Mouse (Mus musculus) spleen, postnatal 14 days (tissue): ENCODE results near the gene Cdk6.

Experiments used
- DNase-seq, 2 experiments: peaks; one replicate each; pipeline ENCODE4 v3.0.0; 2021 to 2022; ENCODE audit warnings: low spot score in 2 of 2

Cdk6 gene

GRCm38 (mm10) chr5:3483054-3483722 lies 141.9 kb downstream of the Cdk6 start:
- no peak for DNase-seq

- no peak for DNase-seq
Observed at GRCm38 (mm10) chr5:3486579-3487282, 145.4 kb downstream of the Cdk6 start.

- DNase-seq = no peak
Observed at GRCm38 (mm10) chr5:3488146-3488774, 147.0 kb downstream of the Cdk6 start.

DNA sequence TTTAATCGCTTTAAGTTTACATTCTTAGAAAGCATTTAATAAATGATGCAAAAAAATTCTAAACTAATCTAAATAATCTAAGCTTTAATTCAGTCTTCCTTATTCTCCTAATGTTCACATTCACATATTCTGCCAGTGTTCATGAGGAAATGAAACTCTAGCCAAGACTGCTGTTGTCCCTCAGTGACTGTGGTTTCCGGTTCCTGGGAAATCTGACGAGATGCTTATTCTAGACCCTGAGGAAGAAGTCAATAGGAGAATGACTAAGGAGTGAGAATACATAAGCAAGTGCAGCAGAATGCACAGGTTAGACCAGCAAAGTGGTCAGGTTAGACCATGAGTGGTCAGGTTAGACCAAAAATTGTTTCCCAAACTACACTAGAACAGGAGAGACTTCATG lies 149.1 kb downstream of the Cdk6 start:
- DNase-seq = no peak

DNA sequence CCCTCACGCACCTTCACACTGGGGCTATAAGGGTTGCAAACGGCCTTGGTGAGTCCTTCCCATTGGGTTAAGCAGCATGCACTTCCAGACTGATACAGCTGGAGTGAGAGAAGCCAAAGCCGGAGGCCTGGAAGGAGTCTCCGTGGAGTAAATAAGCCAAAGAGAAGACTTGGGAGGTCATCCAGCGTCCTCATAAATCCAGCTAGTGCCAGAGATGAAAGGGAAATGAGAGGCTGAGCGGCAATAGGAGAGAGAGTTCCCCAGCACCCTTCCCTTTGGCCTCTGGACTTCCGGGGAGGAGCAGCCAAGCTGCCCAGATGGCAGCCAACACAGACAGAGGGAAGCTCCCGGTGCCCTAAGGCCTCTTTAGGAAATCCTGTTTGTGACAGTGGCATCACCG lies 149.8 kb downstream of the Cdk6 start:
- DNase-seq = no peak

DNA sequence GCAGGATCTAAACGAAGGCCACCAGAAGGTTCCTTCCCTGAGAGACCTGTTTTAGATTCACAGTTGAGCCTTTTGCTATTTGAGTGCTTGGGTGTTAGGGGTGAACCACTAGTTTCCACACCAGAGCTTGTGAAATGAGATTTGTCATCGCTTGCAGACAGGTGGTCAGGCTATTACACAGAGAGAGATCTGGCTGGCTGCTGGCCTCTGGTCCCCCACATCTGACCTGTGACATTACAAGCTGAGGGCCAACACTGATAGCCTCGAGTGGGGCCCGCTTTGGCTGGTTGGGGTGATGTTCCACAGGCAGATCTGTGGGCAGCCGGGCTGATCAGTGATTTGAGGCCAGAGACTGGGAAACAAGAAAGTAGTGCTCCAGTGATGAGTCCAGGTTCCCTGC lies 150.6 kb downstream of the Cdk6 start:
- no peak for DNase-seq

GRCm38 (mm10) chr5:3492776-3493636 lies 151.7 kb downstream of the Cdk6 start:
- DNase-seq = no peak

DNA sequence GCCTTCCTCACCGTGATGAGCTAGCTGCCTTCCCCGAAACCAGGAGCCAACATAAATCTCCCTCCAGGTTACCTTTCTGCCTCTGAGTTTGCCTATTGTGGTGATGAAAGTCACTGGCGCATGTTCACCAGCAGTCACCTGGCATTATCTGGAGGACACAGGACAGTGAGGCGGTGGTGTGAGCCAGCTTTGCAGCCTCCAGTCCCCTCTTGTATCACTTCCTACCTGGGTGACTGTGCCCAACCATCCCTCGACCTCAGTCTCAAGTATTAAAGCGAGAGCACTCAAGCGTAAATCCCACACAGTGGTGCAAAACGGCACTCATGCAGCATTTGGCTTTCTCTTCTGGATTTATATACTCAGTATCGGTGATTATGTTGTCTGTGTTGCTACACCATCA lies 152.7 kb downstream of the Cdk6 start:
- no peak for DNase-seq

DNA sequence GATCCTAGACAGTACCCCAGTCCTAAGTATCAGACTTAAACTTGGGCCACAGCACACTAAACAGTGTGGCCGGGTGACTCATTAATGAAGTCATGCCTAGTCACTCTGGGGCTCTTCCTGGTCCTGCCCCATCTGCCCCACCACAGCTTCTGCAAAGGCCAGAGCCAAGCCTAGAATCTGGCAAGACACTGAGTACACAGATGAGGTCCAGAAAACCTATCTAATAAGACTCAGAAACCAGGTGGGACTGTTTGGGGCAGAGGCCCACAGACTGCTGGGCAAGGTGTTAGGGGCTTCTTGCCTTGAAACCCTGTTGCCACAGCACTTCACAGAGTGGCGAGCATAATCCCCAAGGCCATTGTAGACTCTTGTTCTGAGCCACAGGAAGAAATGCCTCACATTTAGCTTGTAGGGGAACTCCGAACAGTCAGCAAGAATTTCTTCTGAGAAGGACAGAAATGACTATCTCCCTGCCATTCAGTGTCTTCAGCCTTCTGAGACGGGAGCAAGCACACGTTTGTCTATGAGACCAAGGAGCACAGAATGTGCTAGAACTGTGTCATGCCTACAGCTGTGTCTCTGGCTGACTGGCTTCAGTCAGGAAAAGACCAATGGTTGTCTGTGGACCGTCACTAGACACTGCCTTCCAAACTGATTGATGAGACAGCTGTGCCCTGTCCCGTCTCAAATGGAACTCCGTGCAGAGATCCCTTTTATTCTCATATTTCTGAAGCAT lies 153.3 kb downstream of the Cdk6 start:
- no peak for DNase-seq

DNA sequence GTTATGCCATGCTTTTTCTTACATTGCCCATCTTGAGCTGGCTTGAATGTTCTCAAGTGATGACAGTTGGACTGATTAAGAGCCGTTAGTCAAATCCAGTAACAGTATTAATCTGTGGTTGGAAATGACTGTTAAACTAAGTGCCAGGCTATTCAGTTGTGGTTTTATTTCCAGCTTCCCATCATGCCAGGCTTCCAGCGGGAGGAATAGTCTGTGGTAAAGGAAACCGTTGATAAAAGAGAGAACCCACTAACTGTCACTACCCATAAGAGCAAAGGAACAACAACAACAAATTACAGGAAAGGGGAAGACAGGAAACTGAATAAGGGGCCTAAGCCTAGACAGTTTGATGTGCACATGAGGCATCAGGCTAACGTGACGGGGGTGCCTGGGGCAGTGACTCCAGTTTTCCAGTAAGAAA lies 156.2 kb downstream of the Cdk6 start:
- DNase-seq = no peak

- no peak for DNase-seq
Observed at GRCm38 (mm10) chr5:3500298-3500697, 159.0 kb downstream of the Cdk6 start.

GRCm38 (mm10) chr5:3500957-3501563 lies 159.8 kb downstream of the Cdk6 start:
- DNase-seq = no peak

DNA sequence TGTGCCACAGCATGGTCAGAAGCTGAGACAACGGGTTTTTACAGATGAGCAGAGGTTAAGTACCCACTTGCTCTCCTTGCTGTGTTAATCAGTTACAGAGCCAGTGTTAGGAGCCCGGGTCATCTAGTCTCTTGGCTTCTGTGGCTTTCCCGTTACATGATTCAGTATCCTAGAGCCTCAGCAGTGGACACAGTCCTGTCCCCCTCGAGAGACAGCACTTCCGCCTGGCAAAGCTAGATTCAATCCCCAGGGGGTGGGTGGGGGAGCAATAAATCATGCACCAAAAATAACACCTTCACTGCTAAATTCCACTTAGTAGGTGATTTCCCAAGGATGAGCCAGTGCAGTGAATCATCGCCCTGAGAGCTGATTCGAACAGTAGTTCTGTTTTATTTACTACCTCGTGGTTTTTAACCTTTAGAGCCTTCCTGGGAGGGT lies 160.3 kb downstream of the Cdk6 start:
- DNase-seq = no peak

DNA sequence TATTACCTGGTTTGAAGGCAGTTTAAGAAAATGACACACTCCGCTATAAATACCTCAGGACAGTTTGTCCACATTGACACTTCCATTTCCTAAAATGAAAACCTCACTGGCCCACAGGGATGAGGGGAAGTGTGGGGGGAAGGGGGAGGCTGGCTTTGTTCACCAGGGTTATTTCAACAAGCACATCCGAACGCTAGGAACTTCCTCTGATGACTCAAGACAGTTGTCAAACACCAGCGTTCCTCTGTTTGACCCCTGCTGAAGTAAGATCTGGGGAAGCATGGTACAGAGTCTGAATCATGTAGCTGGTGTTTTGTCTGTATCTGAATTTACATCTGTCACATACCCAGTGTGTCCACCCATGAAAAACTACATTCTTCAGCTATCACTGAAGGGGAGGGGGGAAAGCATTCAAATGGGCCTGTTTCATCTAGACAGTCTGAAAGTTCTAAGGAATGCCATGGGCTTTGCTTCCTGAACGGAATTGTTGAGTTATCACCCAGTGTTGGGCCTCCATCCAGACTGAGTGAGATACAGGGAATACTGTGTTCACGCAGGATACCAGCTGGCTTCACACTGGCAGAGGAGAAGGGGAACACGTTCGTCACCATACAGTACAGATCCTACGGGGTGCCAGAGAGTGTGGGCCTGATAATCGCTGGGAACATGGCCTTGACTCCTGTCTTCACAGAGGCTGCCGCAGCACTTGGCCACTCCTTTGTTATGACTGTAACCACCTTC lies 161.5 kb downstream of the Cdk6 start:
- DNase-seq = no peak

DNA sequence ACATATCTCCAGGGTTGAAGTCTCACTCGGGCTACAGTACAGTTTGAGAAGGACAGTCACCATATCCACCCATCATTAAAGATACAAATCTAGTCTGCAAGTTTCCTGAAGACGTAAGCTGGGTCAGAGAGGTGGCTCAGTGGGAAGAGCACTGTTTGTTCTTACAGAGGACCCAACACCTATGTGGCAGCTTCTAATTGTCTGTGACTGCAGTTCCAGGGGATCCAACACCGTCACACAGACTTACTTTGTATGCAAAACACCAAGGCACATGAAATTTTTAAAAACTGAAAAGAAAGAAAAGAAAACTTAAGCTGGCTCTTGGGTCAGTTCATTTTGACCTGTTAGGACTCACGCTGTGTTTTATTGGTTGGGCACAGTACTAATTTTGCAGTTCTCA lies 162.1 kb downstream of the Cdk6 start:
- no peak for DNase-seq

DNA sequence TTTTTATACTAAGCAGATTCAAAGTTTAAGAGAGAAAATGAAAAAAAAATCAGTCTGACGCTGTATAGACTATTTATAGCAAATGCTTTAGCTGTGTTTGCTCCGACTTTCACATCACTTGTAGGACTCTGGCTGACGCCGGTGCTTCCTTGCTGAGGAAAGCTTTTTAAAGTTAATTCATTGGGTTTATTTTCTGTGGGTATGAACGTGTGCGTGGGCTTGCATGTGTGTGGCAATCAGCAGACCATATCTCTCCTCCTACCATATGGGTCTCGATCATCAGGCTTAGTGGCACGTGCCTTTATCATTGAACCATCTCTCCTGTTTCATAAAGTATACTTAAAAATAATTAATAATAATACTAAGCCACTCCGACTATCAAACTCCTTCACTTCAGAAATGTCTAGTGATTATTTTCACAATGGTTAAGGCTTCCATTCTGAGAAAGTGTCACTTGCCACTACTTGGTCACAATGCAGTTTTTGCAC lies 162.6 kb downstream of the Cdk6 start:
- DNase-seq = no peak

DNA sequence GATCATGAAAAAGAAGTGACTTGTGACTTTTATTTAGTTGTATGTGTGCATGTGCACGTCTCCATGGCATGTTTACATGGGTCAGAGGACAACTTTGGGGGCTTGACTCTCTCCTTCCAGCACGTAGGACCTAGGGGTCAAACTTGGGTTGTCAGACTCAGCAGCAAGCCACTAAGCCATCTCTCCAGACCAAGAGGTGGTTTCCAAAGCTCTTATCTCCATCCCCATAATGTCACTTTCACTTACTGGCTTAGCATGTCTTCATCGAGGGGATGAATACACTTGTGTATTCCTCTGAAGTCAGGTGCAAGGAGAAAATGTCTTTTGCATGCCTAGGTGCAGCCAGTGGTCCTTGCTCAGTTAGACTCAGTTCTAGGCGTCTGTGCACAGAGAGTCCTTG lies 163.2 kb downstream of the Cdk6 start:
- DNase-seq = no peak

GRCm38 (mm10) chr5:3505553-3505952 lies 164.3 kb downstream of the Cdk6 start:
- DNase-seq = no peak

DNA sequence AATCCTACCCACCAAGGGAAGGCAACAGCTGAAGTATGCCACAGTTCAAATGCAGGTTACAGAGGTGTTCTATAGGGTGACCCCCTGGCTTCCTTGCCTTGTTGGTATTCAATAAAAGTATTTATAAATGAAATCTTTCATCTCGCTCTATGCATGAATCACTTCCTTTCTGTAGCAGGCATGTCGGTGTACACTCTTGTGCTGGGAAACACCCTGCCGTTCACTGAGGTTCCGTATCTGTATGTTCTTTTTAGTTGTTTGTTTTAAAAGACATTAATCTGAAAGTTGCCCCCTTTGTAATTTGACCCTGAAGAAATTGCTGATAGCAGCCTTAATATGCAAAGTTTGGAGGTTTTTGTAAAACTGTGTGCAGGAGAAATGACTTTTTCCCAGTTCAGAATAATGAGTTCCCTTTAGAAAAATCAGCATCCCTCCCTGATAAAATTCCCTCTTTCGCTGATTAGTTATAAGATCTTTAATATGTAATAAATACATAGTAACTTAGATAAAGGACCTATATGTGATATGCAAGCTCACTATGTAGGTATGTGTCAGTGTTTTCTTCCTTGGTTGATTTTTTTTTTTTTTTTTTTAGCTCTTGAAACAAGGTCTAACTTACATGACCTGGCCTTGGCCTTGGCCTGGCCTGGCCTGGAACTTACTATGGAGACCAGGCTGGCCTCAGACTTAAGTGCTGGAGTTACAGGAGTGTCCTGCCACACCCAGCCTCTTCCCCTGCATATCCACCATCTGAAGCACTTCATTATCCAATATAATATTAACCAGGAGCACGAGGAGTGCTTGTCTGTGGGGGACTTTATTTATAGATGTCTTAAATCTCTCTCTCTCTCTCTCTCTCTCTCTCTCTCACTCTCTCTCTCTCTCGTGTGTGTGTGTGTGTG lies 167.4 kb downstream of the Cdk6 start:
- no peak for DNase-seq
